Comparison of ENCODE assay signal across 7 mouse cellular contexts in the genomic region with DNA sequence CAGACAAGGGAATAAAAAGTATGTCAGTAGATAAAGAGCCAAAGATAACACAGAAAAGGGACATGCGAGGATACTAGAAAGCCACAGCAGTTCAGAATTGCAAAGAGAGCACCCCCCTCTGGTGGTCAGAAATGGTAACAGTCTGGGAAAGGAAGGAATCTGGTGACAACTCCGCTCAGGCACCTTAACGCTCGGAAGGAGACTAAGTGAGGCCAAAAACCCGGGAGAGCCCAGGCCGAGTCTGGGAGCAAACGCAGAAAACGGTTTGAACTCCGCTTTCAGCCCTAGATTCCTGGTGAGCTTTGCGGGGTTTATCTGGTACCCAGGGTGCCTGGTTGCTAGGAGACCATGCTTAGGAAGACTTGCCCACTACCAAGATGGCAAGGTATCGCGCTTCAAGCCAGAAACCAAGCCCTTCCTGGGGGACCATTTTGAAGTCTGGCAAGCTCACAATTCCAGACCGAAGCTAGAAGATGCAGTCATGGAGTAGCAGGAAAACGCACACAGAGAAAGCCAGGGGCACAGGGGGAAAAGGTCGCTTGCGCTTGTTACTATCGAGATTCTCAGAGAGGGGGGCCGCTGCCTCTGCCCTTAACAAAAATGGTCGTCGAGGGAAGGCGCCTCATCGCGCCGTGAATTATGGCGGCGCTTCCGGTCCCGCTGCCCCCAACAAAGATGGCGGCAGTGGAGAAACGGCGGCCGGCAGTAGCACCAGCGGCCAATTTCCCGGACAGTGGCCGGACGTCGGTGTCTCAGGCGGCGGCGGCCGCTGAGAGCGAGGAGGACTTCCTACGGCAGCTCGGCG. TPM values are rescaled to one million over a fixed set of nuclear protein-coding genes. Genes with fewer than 3 reads are reported as not detected.
DNase-seq lines count a peak whose midpoint lies in the region; ATAC-seq lines count a peak whose summit lies in the region.

A gene (plus strand): TSS at position 599 of the 805 bp plus-strand sequence.

- peak within 1 kb of the TSS; percentile 87 for H3K4me3 ChIP-seq in intestine, embryonic 15.5 days (replicated peaks)
- H3K4me3 ChIP-seq in midbrain, embryonic 10.5 days, result peak within 1 kb of the TSS; percentile 96

- H3K36me3 ChIP-seq in intestine, embryonic 15.5 days, result no peaks in the 10 kb centered on the region
- peaks cover 26% of the 10 kb centered on the region for H3K36me3 ChIP-seq in midbrain, embryonic 10.5 days

- intact Hi-C loops in gastrocnemius, postnatal 36 days (cut with DNase I), result loop anchor here (1.0 kb wide), 1 partner anchor 74 kb away; no protein-coding TSS in a partner anchor
- intact Hi-C loops in left cerebral cortex, postnatal 25 days (cut with DNase I), result loop anchor here (1.0 kb wide), 2 partner anchors 12 to 72 kb away; no protein-coding TSS in a partner anchor

- peak; percentile 83 for ATAC-seq in intestine, embryonic 15.5 days

- H3K27ac ChIP-seq in intestine, embryonic 15.5 days, result peak within 1 kb of the TSS; percentile 90
- H3K27ac ChIP-seq in midbrain, embryonic 10.5 days (replicated peaks), result peak within 1 kb of the TSS; percentile 98

- peak within 1 kb of the TSS; percentile 75 for H3K9ac ChIP-seq in intestine, embryonic 15.5 days

- peaks cover 21% of the 10 kb centered on the region for H3K4me1 ChIP-seq in intestine, embryonic 15.5 days (replicated peaks)
- H3K4me1 ChIP-seq in midbrain, embryonic 10.5 days, result peaks cover 36% of the 10 kb centered on the region

- DNase-seq in adrenal gland, adult 18-20 months (ENCODE audit: low spot score in 2 of 2), result peak; percentile 85 to 86
- peak; percentile 94 for DNase-seq in embryo, embryonic 11 days
- DNase-seq in gastrocnemius, postnatal 36 days, result peak; percentile 81 to 92
- DNase-seq in left cerebral cortex, postnatal 25 days (ENCODE audit: low spot score in 2 of 2), result peak; percentile 93 to 96
- DNase-seq in midbrain, embryonic 10.5 days (ENCODE audit: low spot score), result peak; percentile 92
- peak; percentile 89 for DNase-seq in right cerebral cortex, postnatal 4 days

- no peaks in the 10 kb centered on the region for H3K27me3 ChIP-seq in intestine, embryonic 15.5 days (replicated peaks)
- H3K27me3 ChIP-seq in midbrain, embryonic 10.5 days (ENCODE audit: low read depth, poor library complexity, severe bottlenecking), result 0 out of 2 replicates have a peak, but pooled peaks cover 5% of the 10 kb centered on the region

- no peaks in the 10 kb centered on the region for H3K9me3 ChIP-seq in intestine, embryonic 15.5 days
- H3K9me3 ChIP-seq in midbrain, embryonic 10.5 days (replicated peaks), result no peaks in the 10 kb centered on the region

- peak within 1 kb of the TSS; percentile 74 for H3K4me2 ChIP-seq in intestine, embryonic 15.5 days (replicated peaks)

- under 1% methylated on average over 45 of the region's 45 CpGs for WGBS in intestine, embryonic 15.5 days
- WGBS in midbrain, embryonic 10.5 days, result under 1% methylated on average over 45 of the region's 45 CpGs

RNA-seq across cellular contexts. Expression of the gene that starts here (rescaled TPM):
- total RNA-seq in adrenal gland, adult 18-20 months (2021), result 10 to 100 TPM; 29.6 to 34.4 TPM
- 10 to 100 TPM; 19.2 to 19.6 TPM for total RNA-seq in gastrocnemius, postnatal 36 days (2021)
- 62.8 and 63.0 TPM in 2 replicates for polyA plus RNA-seq in intestine, embryonic 15.5 days (2015; fragmentation: Nextera tagmentation; extraction: Ambion mirVana)
- 10 to 100 TPM; 82.0 to 82.8 TPM for total RNA-seq in left cerebral cortex, postnatal 25 days (2021)
- polyA plus RNA-seq in midbrain, embryonic 10.5 days (2016; fragmentation: Nextera tagmentation; extraction: Ambion mirVana), result 68.3 and 74.9 TPM in 2 replicates

Comparison
In these comparisons a context has a peak if more than half of its experiments do, and no peak if none do; other contexts are left out.
1. Peak in every context shown above with its lines: DNase-seq, ATAC-seq, H3K4me3 ChIP-seq and H3K27ac ChIP-seq.